Mouse (Mus musculus): ENCODE measurements around the gene Palm.

The Palm gene

GRCm38 (mm10) chr10:79819606-79820005 is 26.2 kb downstream of the Palm start:
- in situ Hi-C loops (cut with MboI; ENCODE audit: unreplicated experiment in 2 of 2) = loop anchor here (5.0 kb wide), 3 partner anchors 47 to 127 kb away; no protein-coding TSS in a partner anchor

GRCm38 (mm10) chr10:79820277-79820676 is 26.9 kb downstream of the Palm start:
- in situ Hi-C loops (cut with MboI; ENCODE audit: unreplicated experiment in 2 of 2) = no loop called here

GRCm38 (mm10) chr10:79820782-79821181 is 27.4 kb downstream of the Palm start, which contains the start of gene Misp:
Misp (plus strand) TSS chr10:79820989.
- in situ Hi-C loops (cut with MboI; ENCODE audit: unreplicated experiment in 2 of 2) = no loop called here

- in situ Hi-C loops (cut with MboI; ENCODE audit: unreplicated experiment in 2 of 2) = no loop called here
Observed at GRCm38 (mm10) chr10:79821731-79822130, 28.4 kb downstream of the Palm start.

GRCm38 (mm10) chr10:79822372-79822771 is 29.0 kb downstream of the Palm start:
- in situ Hi-C loops (cut with MboI; ENCODE audit: unreplicated experiment in 2 of 2) = no loop called here

- in situ Hi-C loops (cut with MboI; ENCODE audit: unreplicated experiment in 2 of 2) = no loop called here
Observed at GRCm38 (mm10) chr10:79823011-79823410, 29.6 kb downstream of the Palm start.

- in situ Hi-C loops (cut with MboI; ENCODE audit: unreplicated experiment in 2 of 2) = no loop called here
Observed at GRCm38 (mm10) chr10:79824413-79824812, 31.0 kb downstream of the Palm start.

- in situ Hi-C loops (cut with MboI; ENCODE audit: unreplicated experiment in 2 of 2) = loop anchor here (5.0 to 10.0 kb wide), 5 partner anchors 51 to 126 kb away; partner anchors contain the start of genes R3hdm4 (in 2 of the 2) and Cfd (in 1 of the 2)
Observed at GRCm38 (mm10) chr10:79831583-79831982, 38.2 kb downstream of the Palm start.

GRCm38 (mm10) chr10:79832026-79832785 is 38.8 kb downstream of the Palm start:
- in situ Hi-C loops (cut with MboI; ENCODE audit: unreplicated experiment in 2 of 2) = loop anchor here (5.0 to 10.0 kb wide), 5 partner anchors 50 to 125 kb away; partner anchors contain the start of genes R3hdm4 (in 2 of the 2) and Cfd (in 1 of the 2)

- in situ Hi-C loops (cut with MboI; ENCODE audit: unreplicated experiment in 2 of 2) = loop anchor here (5.0 to 10.0 kb wide), 5 partner anchors 50 to 125 kb away; partner anchors contain the start of genes R3hdm4 (in 2 of the 2) and Cfd (in 1 of the 2)
Observed at GRCm38 (mm10) chr10:79832786-79833181, 39.4 kb downstream of the Palm start.

- in situ Hi-C loops (cut with MboI; ENCODE audit: unreplicated experiment in 2 of 2) = loop anchor here (5.0 to 10.0 kb wide), 5 partner anchors 47 to 122 kb away; partner anchors contain the start of genes R3hdm4 (in 2 of the 2) and Cfd (in 1 of the 2)
Observed at GRCm38 (mm10) chr10:79834769-79835398, 41.5 kb downstream of the Palm start.

GRCm38 (mm10) chr10:79836918-79837317 is 43.5 kb downstream of the Palm start:
- in situ Hi-C loops (cut with MboI; ENCODE audit: unreplicated experiment in 2 of 2) = loop anchor here in 1 of 2 experiments (10.0 kb wide), 1 partner anchor 58 kb away; the partner anchor contains the start of gene Cfd

- in situ Hi-C loops (cut with MboI; ENCODE audit: unreplicated experiment in 2 of 2) = loop anchor here in 1 of 2 experiments (10.0 kb wide), 1 partner anchor 57 kb away; the partner anchor contains the start of gene Cfd
Observed at GRCm38 (mm10) chr10:79838151-79838550, 44.8 kb downstream of the Palm start.

- in situ Hi-C loops (cut with MboI; ENCODE audit: unreplicated experiment in 2 of 2) = no loop called here
Observed at GRCm38 (mm10) chr10:79840091-79840490, 46.7 kb downstream of the Palm start.

- in situ Hi-C loops (cut with MboI; ENCODE audit: unreplicated experiment in 2 of 2) = no loop called here
Observed at GRCm38 (mm10) chr10:79840644-79841551, 47.5 kb downstream of the Palm start.

GRCm38 (mm10) chr10:79842322-79842721 is 49.0 kb downstream of the Palm start:
- in situ Hi-C loops (cut with MboI; ENCODE audit: unreplicated experiment in 2 of 2) = no loop called here

GRCm38 (mm10) chr10:79843476-79843875 is 50.1 kb downstream of the Palm start:
- in situ Hi-C loops (cut with MboI; ENCODE audit: unreplicated experiment in 2 of 2) = no loop called here

GRCm38 (mm10) chr10:79846553-79846952 is 53.2 kb downstream of the Palm start:
- in situ Hi-C loops (cut with MboI; ENCODE audit: unreplicated experiment in 2 of 2) = no loop called here

GRCm38 (mm10) chr10:79849941-79850628 is 56.7 kb downstream of the Palm start:
- in situ Hi-C loops (cut with MboI; ENCODE audit: unreplicated experiment in 2 of 2) = loop anchor here in 1 of 2 experiments (10.0 kb wide), 1 partner anchor 295 kb away; the partner anchor contains the start of genes Cbarp and Midn
